8 mouse cellular contexts compared by ENCODE assay signal in genomic region chr3:37203984-37204428, GRCm38 (mm10). TPM values are rescaled to one million over a fixed set of nuclear protein-coding genes. Genes with fewer than 3 reads are reported as not detected.
DNase-seq lines count a peak whose midpoint lies in the region; ATAC-seq and TF ChIP-seq lines count a peak whose summit lies in the region.

No protein-coding gene starts in this region.

- no peak overlapping the region for H3K27ac ChIP-seq in ES-Bruce4 (ENCODE audit: insufficient read depth, low read length)
- H3K27ac ChIP-seq in forebrain, embryonic 13.5 days = no peak overlapping the region
- no peak overlapping the region for H3K27ac ChIP-seq in liver, postnatal 0 days (ENCODE audit: low read depth)
- no peak overlapping the region for H3K27ac ChIP-seq in neural tube, embryonic 14.5 days (ENCODE audit: low read depth, low read length)

- no peaks in the 10 kb centered on the region for H3K9me3 ChIP-seq in ES-Bruce4 (replicated peaks; ENCODE audit: control insufficient read depth, insufficient read depth, low read length, poor library complexity, severe bottlenecking)
- no peaks in the 10 kb centered on the region for H3K9me3 ChIP-seq in forebrain, embryonic 13.5 days (replicated peaks)
- H3K9me3 ChIP-seq in liver, postnatal 0 days (ENCODE audit: low read length) = no peaks in the 10 kb centered on the region
- H3K9me3 ChIP-seq in neural tube, embryonic 14.5 days (ENCODE audit: control insufficient read depth, low read length) = no peaks in the 10 kb centered on the region

- no peak for TF ChIP-seq EP300 in ES-Bruce4 (IDR thresholded peaks at IDR 0.05; ENCODE audit: insufficient read depth, low read depth, low read length)
- TF ChIP-seq EP300 in liver, postnatal 0 days (IDR thresholded peaks at IDR 0.05; ENCODE audit: low read depth) = no peak

- intact Hi-C loops in heart, postnatal 10 days (cut with DNase I) = loop anchor here (1.0 to 5.0 kb wide), 4 partner anchors 131 to 569 kb away; no protein-coding TSS in a partner anchor

- H3K27me3 ChIP-seq in ES-Bruce4 (ENCODE audit: control insufficient read depth, insufficient read depth, low read length, poor library complexity, severe bottlenecking) = no peaks in the 10 kb centered on the region
- no peaks in the 10 kb centered on the region for H3K27me3 ChIP-seq in forebrain, embryonic 13.5 days
- no peaks in the 10 kb centered on the region for H3K27me3 ChIP-seq in liver, postnatal 0 days (ENCODE audit: insufficient read depth, low read length)
- H3K27me3 ChIP-seq in neural tube, embryonic 14.5 days (ENCODE audit: control insufficient read depth, insufficient read depth, low read length) = no peaks in the 10 kb centered on the region

- H3K4me2 ChIP-seq in forebrain, embryonic 13.5 days = peak overlapping the region; percentile 73
- peak overlapping the region; percentile 94 for H3K4me2 ChIP-seq in liver, postnatal 0 days (ENCODE audit: low read depth, low read length)
- peak overlapping the region; percentile 91 for H3K4me2 ChIP-seq in neural tube, embryonic 14.5 days (ENCODE audit: low read depth, low read length)

- peak; percentile 80 for ATAC-seq in cerebellum, adult (ENCODE audit: insufficient number of reproducible peaks, low FRiP score, low TSS enrichment)
- peak; percentile 84 for ATAC-seq in forebrain, embryonic 13.5 days
- ATAC-seq in liver, postnatal 0 days = peak; percentile 46
- peak; percentile 90 for ATAC-seq in neural tube, embryonic 14.5 days (ENCODE audit: low read depth)

- peak overlapping the region; percentile 81 for H3K9ac ChIP-seq in ES-Bruce4 (ENCODE audit: low read depth, poor library complexity, severe bottlenecking)
- H3K9ac ChIP-seq in forebrain, embryonic 13.5 days = peak overlapping the region; percentile 64
- H3K9ac ChIP-seq in liver, postnatal 0 days (replicated peaks) = peak overlapping the region; percentile 67
- H3K9ac ChIP-seq in neural tube, embryonic 14.5 days (replicated peaks; ENCODE audit: low read depth, low read length) = peak overlapping the region; percentile 65

- peak; percentile 89 to 93 for DNase-seq in heart, postnatal 10 days
- peak; percentile 82 for DNase-seq in large intestine, adult 2 months (ENCODE audit: low read depth, low spot score)
- DNase-seq in liver, postnatal 0 days = peak; percentile 83
- DNase-seq in testis, postnatal 10 days (ENCODE audit: low spot score) = peak; percentile 85

- no peaks in the 10 kb centered on the region for H3K36me3 ChIP-seq in ES-Bruce4 (ENCODE audit: control insufficient read depth, insufficient read depth, low read length, poor library complexity, severe bottlenecking)
- no peaks in the 10 kb centered on the region for H3K36me3 ChIP-seq in forebrain, embryonic 13.5 days (ENCODE audit: poor library complexity, severe bottlenecking)
- no peaks in the 10 kb centered on the region for H3K36me3 ChIP-seq in liver, postnatal 0 days (replicated peaks; ENCODE audit: insufficient read depth, low read length)
- no peaks in the 10 kb centered on the region for H3K36me3 ChIP-seq in neural tube, embryonic 14.5 days (ENCODE audit: control insufficient read depth, insufficient read depth, low read length)

- H3K4me3 ChIP-seq in ES-Bruce4 (ENCODE audit: low read depth, low read length) = peak overlapping the region; percentile 99
- H3K4me3 ChIP-seq in forebrain, embryonic 13.5 days = peak overlapping the region; percentile 42
- H3K4me3 ChIP-seq in liver, postnatal 0 days (ENCODE audit: low read depth, low read length) = peak overlapping the region; percentile 64
- peak overlapping the region; percentile 41 for H3K4me3 ChIP-seq in neural tube, embryonic 14.5 days (ENCODE audit: low read depth, low read length)

- TF ChIP-seq CTCF in ES-Bruce4 (IDR thresholded peaks at IDR 0.05; ENCODE audit: low read depth, low read length) = peak; percentile 20
- TF ChIP-seq CTCF in liver, postnatal 0 days (IDR thresholded peaks at IDR 0.05; ENCODE audit: low read depth) = peak; percentile 93

- TF ChIP-seq POLR2A in ES-Bruce4 (IDR thresholded peaks at IDR 0.05; ENCODE audit: insufficient read depth, low read length) = no peak

- H3K4me1 ChIP-seq in ES-Bruce4 (ENCODE audit: control insufficient read depth, insufficient read depth, low read length) = peaks cover 3% of the 10 kb centered on the region
- H3K4me1 ChIP-seq in forebrain, embryonic 13.5 days = no peaks in the 10 kb centered on the region
- peaks cover 7% of the 10 kb centered on the region; the same call in 1 of the 2 replicates for H3K4me1 ChIP-seq in liver, postnatal 0 days (ENCODE audit: insufficient read depth)
- no peaks in the 10 kb centered on the region for H3K4me1 ChIP-seq in neural tube, embryonic 14.5 days (ENCODE audit: control insufficient read depth, insufficient read depth, low read length)

- 2% methylated on average over 11 of the region's 11 CpGs for WGBS in forebrain, embryonic 13.5 days
- under 1% methylated on average over 11 of the region's 11 CpGs for WGBS in large intestine, adult 2 months
- whole genome bisulfite sequencing in liver, postnatal 0 days (ENCODE audit: insufficient replicate concordance) = 1% methylated on average over 11 of the region's 11 CpGs
- 2% methylated on average over 11 of the region's 11 CpGs for WGBS in neural tube, embryonic 14.5 days

RNA-seq across cellular contexts. Expression of gene Il21, which starts 28.4 kb away (rescaled TPM):
- polyA plus RNA-seq in ES-Bruce4 (2011; ENCODE audit: insufficient read depth, insufficient read length, low read depth, missing spikeins) = not detected in 2 replicates
- not detected in 2 replicates for polyA plus RNA-seq in forebrain, embryonic 13.5 days (2015; fragmentation: Nextera tagmentation; extraction: Ambion mirVana)
- not detected for total RNA-seq in heart, postnatal 10 days (2021)
- 0.11 and 0.16 TPM in 2 replicates for polyA plus RNA-seq in large intestine, adult 2 months (2012; rRNA removed)
- not detected in 2 replicates for polyA plus RNA-seq in liver, postnatal 0 days (2015; fragmentation: Nextera tagmentation; extraction: Ambion mirVana)
- not detected in 2 replicates for polyA plus RNA-seq in neural tube, embryonic 14.5 days (2014; fragmentation: Nextera tagmentation; extraction: Ambion mirVana)

Comparison
In these comparisons a context has a peak if more than half of its experiments do, and no peak if none do; other contexts are left out.
1. H3K4me3 ChIP-seq: peak in every context shown above with its lines; median percentile 99 in ES-Bruce4; 64 in liver, postnatal 0 days; 42 in forebrain, embryonic 13.5 days; 41 in neural tube, embryonic 14.5 days.